Mouse (Mus musculus): ENCODE measurements around the gene Cps1. TPM values are rescaled to one million over a fixed set of nuclear protein-coding genes. Genes with fewer than 3 reads are reported as not detected.

Gene Cps1
- polyA plus RNA-seq, 1 experiment from 2014 or later = 0.13 TPM

DNA sequence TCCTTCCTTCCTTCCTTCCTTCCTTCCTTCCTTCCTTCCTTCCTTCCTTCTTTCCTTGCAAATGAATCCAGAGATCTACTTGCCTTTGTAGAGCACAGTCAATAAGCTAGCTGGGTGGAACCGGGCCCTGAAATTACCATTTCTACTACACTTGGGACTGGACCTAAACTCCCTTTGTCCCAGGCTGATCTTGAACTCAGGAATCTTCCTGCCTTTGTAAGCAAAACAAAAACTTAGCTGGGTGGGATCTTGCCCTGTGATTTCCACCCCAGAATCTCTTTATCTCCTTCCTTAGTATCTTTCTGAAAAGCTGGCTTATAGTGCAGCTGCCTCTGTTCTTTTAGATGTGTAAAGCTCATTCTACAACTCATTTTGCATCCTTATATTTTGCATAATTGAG, 115.6 kb downstream of the Cps1 start:
- H3K9ac ChIP-seq (replicated peaks) = no peak overlapping the region
- ATAC-seq (replicated peaks) = no peak
- H3K9me3 ChIP-seq = no peaks in the 10 kb centered on the region
- no peaks in the 10 kb centered on the region for H3K36me3 ChIP-seq
- no peak overlapping the region for H3K4me2 ChIP-seq (replicated peaks)
- H3K27me3 ChIP-seq = no peaks in the 10 kb centered on the region
- 81% methylated on average over 1 of the region's 1 CpGs for WGBS
- no peaks in the 10 kb centered on the region for H3K4me1 ChIP-seq
- no peak overlapping the region for H3K4me3 ChIP-seq
- H3K27ac ChIP-seq (replicated peaks) = no peak overlapping the region

DNA sequence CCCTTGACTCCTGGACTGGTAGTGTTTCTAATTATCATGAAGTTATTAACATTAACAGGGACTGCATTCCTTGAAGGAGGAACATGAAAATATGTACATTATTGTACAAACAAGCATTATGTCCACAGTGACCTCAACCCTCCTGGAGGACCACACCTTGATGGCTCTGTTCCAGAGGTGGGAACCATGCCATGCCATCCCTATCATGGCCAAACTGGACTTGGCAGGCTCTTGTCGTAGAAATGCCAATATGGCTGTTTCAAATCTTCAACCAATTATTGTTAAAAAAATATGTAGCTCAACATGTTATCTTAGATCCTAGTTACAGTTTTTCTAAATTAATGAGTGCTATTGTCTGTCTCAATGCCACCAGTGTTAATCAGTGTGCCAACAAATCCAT, 116.1 kb downstream of the Cps1 start:
- Histone ChIP-seq H3K9me3 (no peaks in the 10 kb centered on the region), H3K4me1 (no peaks in the 10 kb centered on the region), H3K4me2 (replicated peaks) (no peak overlapping the region), H3K9ac (replicated peaks) (no peak overlapping the region), H3K36me3 (no peaks in the 10 kb centered on the region), H3K27ac (replicated peaks) (no peak overlapping the region), H3K27me3 (no peaks in the 10 kb centered on the region), H3K4me3 (no peak overlapping the region)
- no peak for ATAC-seq (replicated peaks)
- WGBS = 87% methylated on average over 1 of the region's 1 CpGs

DNA sequence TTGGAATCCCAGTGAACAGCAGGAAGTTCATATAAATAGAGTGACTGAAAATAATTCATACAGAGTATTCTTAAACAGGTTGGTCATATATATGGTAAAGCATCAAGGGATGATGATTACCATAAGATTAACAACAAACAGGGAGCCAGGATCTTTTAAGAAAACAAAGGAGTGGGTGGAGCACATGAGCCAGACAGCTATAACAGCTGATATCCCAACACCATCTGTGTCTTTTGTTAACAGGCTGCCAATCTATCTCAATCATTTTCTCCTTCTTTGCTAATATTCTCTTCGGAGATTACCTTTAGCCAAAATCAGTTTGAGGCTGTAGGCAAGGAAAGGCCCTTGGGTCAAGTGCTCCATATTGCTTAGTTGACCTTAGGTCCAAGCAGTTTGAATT, 142.4 kb downstream of the Cps1 start:
- Histone ChIP-seq H3K4me2 (replicated peaks) (no peak overlapping the region), H3K9me3 (no peaks in the 10 kb centered on the region), H3K9ac (replicated peaks) (no peak overlapping the region), H3K27ac (replicated peaks) (no peak overlapping the region), H3K4me3 (no peak overlapping the region), H3K36me3 (no peaks in the 10 kb centered on the region), H3K4me1 (0 out of 2 replicates have a peak, but pooled peaks cover 6% of the 10 kb centered on the region), H3K27me3 (no peaks in the 10 kb centered on the region)
- WGBS = 52% methylated on average over 1 of the region's 1 CpGs
- 0 out of 2 replicates have a peak, but pooled peaks have one; percentile 29 for ATAC-seq (replicated peaks)

DNA sequence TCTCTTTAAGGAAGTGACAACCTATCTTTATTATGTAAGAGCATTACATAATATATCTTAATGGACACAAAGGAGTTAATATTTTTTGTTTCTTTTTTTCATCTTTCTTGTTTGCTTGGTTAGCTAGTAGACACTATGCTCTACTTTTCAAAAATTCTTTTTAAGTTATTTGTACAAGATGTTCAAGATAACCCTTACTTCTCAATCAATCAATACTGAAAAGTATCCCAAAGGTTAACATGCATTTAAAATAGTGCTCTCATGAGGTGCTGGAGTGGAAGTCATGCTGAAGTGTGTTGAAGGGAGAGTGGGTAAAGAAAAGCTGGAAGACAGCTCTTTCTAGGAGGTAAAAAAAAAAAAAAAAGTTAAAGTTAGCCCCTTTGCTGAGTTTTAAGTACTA, 145.1 kb downstream of the Cps1 start:
- Histone ChIP-seq H3K9me3 (no peaks in the 10 kb centered on the region), H3K4me1 (0 out of 2 replicates have a peak, but pooled peaks cover 6% of the 10 kb centered on the region), H3K4me2 (replicated peaks) (no peak overlapping the region), H3K27ac (replicated peaks) (no peak overlapping the region), H3K27me3 (no peaks in the 10 kb centered on the region), H3K4me3 (no peak overlapping the region), H3K9ac (replicated peaks) (no peak overlapping the region), H3K36me3 (no peaks in the 10 kb centered on the region)
- ATAC-seq (replicated peaks) = no peak

DNA sequence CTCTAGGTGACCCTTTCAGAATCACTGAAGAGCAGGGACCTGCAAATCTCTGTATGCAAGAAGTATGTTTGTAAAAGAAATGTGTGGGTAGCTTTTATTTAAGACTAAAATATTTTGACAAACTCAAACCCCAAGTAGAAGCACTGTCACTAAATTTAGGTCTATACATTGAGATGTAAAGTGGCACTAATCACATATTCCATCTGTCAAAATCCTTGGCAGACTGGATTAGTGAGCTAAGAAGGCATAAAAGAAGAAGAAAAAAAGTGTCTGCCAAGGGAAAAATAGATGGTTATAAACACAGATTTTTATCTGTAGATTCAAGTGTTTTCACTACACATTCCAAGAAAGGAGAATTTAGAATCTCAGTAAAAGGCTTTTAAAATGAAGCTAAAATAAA, 145.6 kb downstream of the Cps1 start:
- H3K36me3 ChIP-seq = no peaks in the 10 kb centered on the region
- no peak overlapping the region for H3K27ac ChIP-seq (replicated peaks)
- 0 out of 2 replicates have a peak, but pooled peaks cover 6% of the 10 kb centered on the region for H3K4me1 ChIP-seq
- no peaks in the 10 kb centered on the region for H3K27me3 ChIP-seq
- H3K9ac ChIP-seq (replicated peaks) = no peak overlapping the region
- H3K9me3 ChIP-seq = no peaks in the 10 kb centered on the region
- ATAC-seq (replicated peaks) = no peak
- no peak overlapping the region for H3K4me3 ChIP-seq
- no peak overlapping the region for H3K4me2 ChIP-seq (replicated peaks)

DNA sequence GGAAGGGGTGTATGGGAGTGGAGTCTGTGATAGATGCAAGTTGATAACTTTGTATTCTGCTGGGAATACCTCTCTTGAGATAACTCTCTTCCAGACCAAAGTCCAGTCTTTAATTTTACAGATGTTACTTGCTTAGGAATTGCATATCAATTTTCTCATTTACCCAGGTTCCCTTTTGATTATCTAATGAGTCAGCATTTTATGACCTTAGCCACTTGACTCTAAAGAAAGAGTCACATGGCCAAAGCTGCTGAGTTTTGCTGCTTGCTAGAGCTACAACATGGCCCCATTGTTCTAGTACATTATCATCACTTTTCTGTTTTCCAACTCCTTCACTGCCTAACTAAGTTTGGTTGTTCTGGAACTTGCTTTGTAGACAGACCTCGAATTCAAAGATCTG, 153.4 kb downstream of the Cps1 start:
- no peak overlapping the region for H3K27ac ChIP-seq (replicated peaks)
- no peak overlapping the region for H3K9ac ChIP-seq (replicated peaks)
- no peak for ATAC-seq (replicated peaks)
- no peaks in the 10 kb centered on the region for H3K9me3 ChIP-seq
- WGBS = 89% methylated on average over 1 of the region's 1 CpGs
- no peaks in the 10 kb centered on the region for H3K27me3 ChIP-seq
- no peaks in the 10 kb centered on the region for H3K4me1 ChIP-seq
- H3K36me3 ChIP-seq = no peaks in the 10 kb centered on the region
- no peak overlapping the region for H3K4me2 ChIP-seq (replicated peaks)
- no peak overlapping the region for H3K4me3 ChIP-seq

Other genes starting within 250 kb of the Cps1 start
- 0.40 and 1.4 TPM in 2 replicates for gene Myl1, start 177.6 kb upstream of the Cps1 start, polyA plus RNA-seq (2015; fragmentation: Nextera tagmentation; extraction: Ambion mirVana)
- gene Lancl1, start 84.2 kb upstream of the Cps1 start, polyA plus RNA-seq (2015; fragmentation: Nextera tagmentation; extraction: Ambion mirVana) = 171 and 177 TPM in 2 replicates

All from forebrain, embryonic 15.5 days (tissue).